Mouse (Mus musculus) midbrain, embryonic 14.5 days (tissue): ENCODE data around the gene Pip5k1b. TPM values are rescaled to one million over a fixed set of nuclear protein-coding genes. Genes with fewer than 3 reads are reported as not detected.
A peak's percentile ranks its signal among the peaks of the same experiment; 100 is the strongest.

Experiments
- ATAC-seq: fragments of 200-750 bp; cut with Nextera tagmentation; 2 replicates; pipeline ENCODE4 v1.8.0; 2017; ENCODE audit warnings: moderate number of reproducible peaks, moderate library complexity; ENCODE audit not compliant: low FRiP score, low TSS enrichment
- DNase-seq: peaks from one replicate; pipeline ENCODE4 v3.0.0-alpha.2; 2015
- H3K27ac ChIP-seq: fragments of 300-500 bp; sonication (generic); replicated peaks from 2 replicates; pipeline ENCODE4 v1.5.1; 2014; ENCODE audit warnings: mild to moderate bottlenecking, low read depth, low read length, moderate library complexity
- H3K27me3 ChIP-seq: fragments of 300-500 bp; sonication (generic); 2 replicates; pipeline ENCODE4 v1.6.1; 2014; ENCODE audit warnings: low read length, control low read depth, mixed read lengths; ENCODE audit not compliant: control insufficient read depth, insufficient read depth
- H3K36me3 ChIP-seq: fragments of 300-500 bp; sonication (generic); 2 replicates; pipeline ENCODE4 v1.6.1; 2014; ENCODE audit warnings: low read length, control low read depth; ENCODE audit not compliant: control insufficient read depth, insufficient read depth
- H3K4me1 ChIP-seq: fragments of 300-500 bp; sonication (generic); 2 replicates; pipeline ENCODE4 v1.6.1; 2014; ENCODE audit warnings: mild to moderate bottlenecking, antibody characterized with exemption, low read length, control low read depth; ENCODE audit not compliant: control insufficient read depth, insufficient read depth
- H3K4me2 ChIP-seq: fragments of 300-500 bp; sonication (generic); 2 replicates; pipeline ENCODE4 v1.6.1; 2014; ENCODE audit warnings: mild to moderate bottlenecking, low read length, moderate library complexity
- H3K4me3 ChIP-seq: fragments of 300-500 bp; sonication (generic); replicated peaks from 2 replicates; pipeline ENCODE4 v1.5.1; 2014; ENCODE audit warnings: low read depth, low read length
- H3K9ac ChIP-seq: fragments of 300-500 bp; sonication (generic); replicated peaks from 2 replicates; pipeline ENCODE4 v1.6.1; 2014; ENCODE audit warnings: mild to moderate bottlenecking, low read length, moderate library complexity
- H3K9me3 ChIP-seq: fragments of 300-500 bp; sonication (generic); 2 replicates; pipeline ENCODE4 v1.6.1; 2016; ENCODE audit warnings: low read length, control low read depth, mixed read lengths; ENCODE audit not compliant: control insufficient read depth
- WGBS: fragments of 180-500 bp; shearing (Covaris S2); extraction: QIAGEN DNeasy Blood & Tissue Kit; methylation state at CpG from one replicate; pipeline ENCODE4 v1.1.7; 2014; 5-methylcytosine and 5-hydroxymethylcytosine counted together
- polyA plus RNA-seq: library from polyadenylated mRNA; unstranded; fragments of >200 nt; fragmentation: Nextera tagmentation; extraction: Ambion mirVana; gene quantifications from 2 replicates; pipeline ENCODE4 v1.2.1, GENCODE M21; 2014

The Pip5k1b gene
- polyA plus RNA-seq, 1 experiment from 2014 or later = 2.1 TPM

DNA sequence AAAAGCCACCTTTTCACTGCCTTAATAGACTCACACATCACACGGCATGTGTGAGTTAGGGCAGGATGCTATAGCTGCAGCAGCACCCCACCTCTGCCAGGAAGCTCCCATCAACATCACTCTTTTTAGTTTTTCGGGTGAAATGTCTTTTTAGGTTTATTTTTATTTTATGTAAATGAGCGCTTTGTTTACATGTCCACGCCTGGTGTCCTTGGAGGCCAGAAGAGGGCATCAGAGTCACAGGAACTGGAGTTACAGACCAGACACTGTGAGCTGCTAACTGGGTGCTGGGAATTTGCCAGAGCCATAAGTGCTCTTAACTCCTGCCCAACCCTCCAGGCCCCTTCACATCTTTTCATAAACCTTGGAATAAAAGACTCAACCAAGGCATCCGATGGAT, 249.3 kb downstream of the Pip5k1b start:
- no peak overlapping the region for H3K4me3 ChIP-seq
- no peak for ATAC-seq
- peaks cover 12% of the 10 kb centered on the region for H3K4me1 ChIP-seq
- DNase-seq = no peak
- no peak overlapping the region for H3K4me2 ChIP-seq
- WGBS = 96% methylated on average over 5 of the region's 5 CpGs
- no peak overlapping the region for H3K9ac ChIP-seq
- H3K9me3 ChIP-seq = no peaks in the 10 kb centered on the region
- H3K27me3 ChIP-seq = no peaks in the 10 kb centered on the region
- no peak overlapping the region for H3K27ac ChIP-seq
- H3K36me3 ChIP-seq = no peaks in the 10 kb centered on the region

GRCm38 (mm10) chr19:24302198-24302597, 253.5 kb downstream of the Pip5k1b start:
- 12% methylated on average over 10 of the region's 10 CpGs for WGBS
- no peak overlapping the region for H3K27ac ChIP-seq
- no peaks in the 10 kb centered on the region for H3K27me3 ChIP-seq
- DNase-seq (no peak), ATAC-seq (no peak)
- no peaks in the 10 kb centered on the region for H3K9me3 ChIP-seq
- H3K4me3 ChIP-seq = no peak overlapping the region
- no peaks in the 10 kb centered on the region for H3K36me3 ChIP-seq
- H3K9ac ChIP-seq = no peak overlapping the region
- peaks cover 4% of the 10 kb centered on the region for H3K4me1 ChIP-seq
- H3K4me2 ChIP-seq = no peak overlapping the region

DNA sequence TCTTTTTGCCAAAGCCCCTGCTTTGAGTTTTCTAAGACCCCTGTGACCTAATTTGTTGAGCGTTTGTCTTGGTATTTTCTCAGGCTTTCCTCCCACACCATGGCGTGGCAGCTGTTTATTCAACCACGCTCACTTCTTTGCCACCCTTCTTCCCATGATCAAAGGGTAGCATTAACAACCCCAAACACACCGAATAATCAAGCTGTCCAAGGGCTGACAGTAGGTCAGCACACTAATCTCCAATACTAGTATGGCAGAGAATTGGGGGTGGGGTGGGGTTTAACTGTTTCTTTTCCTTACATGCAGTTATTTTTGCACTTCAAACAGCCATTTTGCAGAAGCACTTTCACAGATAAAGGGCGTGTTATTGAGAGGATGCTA, 253.9 kb downstream of the Pip5k1b start:
- WGBS = 3% methylated on average over 5 of the region's 5 CpGs
- no peaks in the 10 kb centered on the region for H3K36me3 ChIP-seq
- H3K9ac ChIP-seq = no peak overlapping the region
- H3K4me2 ChIP-seq = peak overlapping the region; percentile 11; the same call in 1 of the 2 replicates
- H3K4me1 ChIP-seq = peaks cover 4% of the 10 kb centered on the region
- H3K27ac ChIP-seq = no peak overlapping the region
- no peak overlapping the region for H3K4me3 ChIP-seq
- ATAC-seq = peak; percentile 46; the same call in 1 of the 2 replicates
- no peaks in the 10 kb centered on the region for H3K27me3 ChIP-seq
- no peaks in the 10 kb centered on the region for H3K9me3 ChIP-seq
- DNase-seq = no peak

DNA sequence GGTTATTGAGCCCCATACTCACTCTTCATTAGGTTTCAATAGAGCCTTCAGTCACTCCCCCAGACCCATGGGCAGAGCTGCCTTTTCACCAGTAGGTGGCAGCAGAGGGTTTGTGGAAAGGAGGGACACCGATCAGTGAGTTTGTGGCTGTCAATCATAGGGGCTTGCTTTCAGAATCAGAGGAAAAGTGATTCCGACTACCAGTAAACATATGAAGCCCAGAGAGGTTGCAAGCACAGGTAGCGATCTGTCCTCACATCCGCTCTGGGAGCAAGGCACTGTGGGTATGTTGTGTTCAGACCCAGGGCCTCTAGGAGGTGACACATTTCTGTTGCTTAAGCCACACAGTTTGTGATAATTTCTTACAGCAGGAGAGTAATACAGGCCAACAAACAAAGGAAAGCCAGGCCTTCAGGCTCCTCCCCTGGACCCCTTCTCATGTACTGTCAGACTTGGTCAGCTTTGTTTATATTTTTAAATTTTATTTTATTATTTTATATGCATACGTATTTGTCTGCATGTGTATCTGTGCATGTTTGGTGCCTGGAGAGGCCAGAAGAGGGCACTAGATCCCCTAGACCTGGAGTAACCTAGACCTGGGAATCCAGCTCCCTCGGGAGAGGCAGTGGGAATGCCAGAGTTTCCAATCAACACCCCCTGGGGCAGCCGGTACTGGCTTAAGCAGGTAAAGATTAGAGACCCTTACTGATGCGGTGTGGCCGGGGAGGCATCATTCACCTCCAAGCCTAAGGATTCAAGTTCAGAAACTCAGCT, 254.5 kb downstream of the Pip5k1b start:
- no peak overlapping the region for H3K27ac ChIP-seq
- H3K4me3 ChIP-seq = peak overlapping the region; percentile 11; the same call in 1 of the 2 replicates
- no peaks in the 10 kb centered on the region for H3K36me3 ChIP-seq
- H3K9me3 ChIP-seq = no peaks in the 10 kb centered on the region
- peak; percentile 86 for ATAC-seq
- 3% methylated on average over 9 of the region's 9 CpGs for WGBS
- peaks cover 4% of the 10 kb centered on the region for H3K4me1 ChIP-seq
- H3K27me3 ChIP-seq = no peaks in the 10 kb centered on the region
- H3K9ac ChIP-seq = no peak overlapping the region
- peak overlapping the region; percentile 43 for H3K4me2 ChIP-seq
- peak; percentile 94 for DNase-seq

GRCm38 (mm10) chr19:24293537-24293936, 262.1 kb downstream of the Pip5k1b start:
- Histone ChIP-seq H3K36me3 (no peaks in the 10 kb centered on the region), H3K9ac (no peak overlapping the region), H3K9me3 (no peaks in the 10 kb centered on the region), H3K4me2 (no peak overlapping the region), H3K4me3 (no peak overlapping the region), H3K27ac (no peak overlapping the region), H3K27me3 (no peaks in the 10 kb centered on the region), H3K4me1 (no peaks in the 10 kb centered on the region)
- WGBS = 84% methylated on average over 5 of the region's 5 CpGs
- DNase-seq = no peak
- no peak for ATAC-seq

- no peak overlapping the region for H3K4me3 ChIP-seq
- ATAC-seq (no peak), DNase-seq (peak; percentile 70)
- WGBS = 63% methylated on average over 4 of the region's 4 CpGs
- no peak overlapping the region for H3K4me2 ChIP-seq
- no peak overlapping the region for H3K9ac ChIP-seq
- H3K36me3 ChIP-seq = no peaks in the 10 kb centered on the region
- no peak overlapping the region for H3K27ac ChIP-seq
- H3K9me3 ChIP-seq = no peaks in the 10 kb centered on the region
- peaks cover 6% of the 10 kb centered on the region; the same call in 1 of the 2 replicates for H3K4me1 ChIP-seq
- no peaks in the 10 kb centered on the region for H3K27me3 ChIP-seq
Observed at GRCm38 (mm10) chr19:24284187-24284586, 271.5 kb downstream of the Pip5k1b start.

DNA sequence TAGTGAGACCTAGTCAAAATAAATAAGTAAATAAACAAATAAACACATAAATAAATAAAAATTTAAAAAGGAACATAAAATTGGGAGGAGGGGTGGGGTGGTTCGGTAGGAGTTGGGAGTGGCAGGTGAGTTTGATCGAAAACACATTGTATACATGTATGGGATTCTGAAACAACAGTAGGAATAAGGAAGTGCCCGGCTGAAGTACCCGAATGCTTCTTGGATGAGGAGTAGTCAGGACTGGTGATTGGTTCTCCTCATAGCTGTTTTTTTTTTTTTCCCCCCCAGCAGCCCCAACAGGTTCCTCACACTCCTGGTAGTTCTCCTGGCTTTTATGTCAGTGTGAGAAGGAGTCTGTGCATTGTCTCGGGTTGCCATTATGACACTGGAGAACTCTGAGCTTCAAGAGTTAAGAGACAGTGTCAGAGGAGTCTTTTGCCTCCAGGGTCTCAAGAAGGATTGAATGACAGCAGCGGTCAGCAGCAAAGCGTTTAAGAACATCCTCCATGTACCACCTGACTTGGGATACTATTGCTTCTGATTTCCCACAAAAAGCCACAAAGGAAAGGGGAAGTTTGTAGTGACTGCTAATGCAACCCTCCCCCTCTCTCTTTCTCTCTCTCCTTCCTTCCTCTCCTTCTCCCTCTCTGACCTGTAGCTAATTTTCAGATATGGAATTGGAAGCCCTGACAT, 274.2 kb downstream of the Pip5k1b start:
- H3K27ac ChIP-seq = no peak overlapping the region
- peaks cover 8% of the 10 kb centered on the region; the same call in 1 of the 2 replicates for H3K4me1 ChIP-seq
- H3K36me3 ChIP-seq = no peaks in the 10 kb centered on the region
- H3K9me3 ChIP-seq = no peaks in the 10 kb centered on the region
- ATAC-seq = no peak
- H3K27me3 ChIP-seq = no peaks in the 10 kb centered on the region
- H3K9ac ChIP-seq = no peak overlapping the region
- WGBS = 67% methylated on average over 7 of the region's 7 CpGs
- no peak overlapping the region for H3K4me3 ChIP-seq
- H3K4me2 ChIP-seq = peak overlapping the region; percentile 90
- no peak for DNase-seq

GRCm38 (mm10) chr19:24280601-24281228, 275.0 kb downstream of the Pip5k1b start, which contains the start of gene Fxn:
Gene Fxn, minus strand, starts transcription at chr19:24280605.
- H3K9me3 ChIP-seq = no peaks in the 10 kb centered on the region
- peak within 1 kb of the TSS; percentile 90 for H3K4me2 ChIP-seq
- ATAC-seq (peak; percentile 91), DNase-seq (peak; percentile 86)
- WGBS = under 1% methylated on average over 14 of the region's 22 CpGs
- H3K27me3 ChIP-seq = no peaks in the 10 kb centered on the region
- no peaks in the 10 kb centered on the region for H3K36me3 ChIP-seq
- H3K27ac ChIP-seq = peak within 1 kb of the TSS; percentile 81
- H3K4me3 ChIP-seq = peak within 1 kb of the TSS; percentile 66
- H3K9ac ChIP-seq = peak within 1 kb of the TSS; percentile 68
- H3K4me1 ChIP-seq = peaks cover 8% of the 10 kb centered on the region; the same call in 1 of the 2 replicates
